Mouse (Mus musculus) embryonic fibroblast, embryonic 13.5 days (primary cell): ENCODE data around the gene Cuedc2. TPM values are rescaled to one million over a fixed set of nuclear protein-coding genes. Genes with fewer than 3 reads are reported as not detected.
A peak's percentile ranks its signal among the peaks of the same experiment; 100 is the strongest.

Experiments
- H3K27ac ChIP-seq: 2 replicates; pipeline ENCODE4 v1.5.1; 2012; ENCODE audit warnings: low read length, control low read depth, inconsistent platforms; ENCODE audit not compliant: insufficient read depth
- H3K4me1 ChIP-seq: 2 replicates; pipeline ENCODE4 v1.6.1; 2011; ENCODE audit warnings: low read length; ENCODE audit not compliant: control insufficient read depth, insufficient read depth
- H3K4me3 ChIP-seq: 2 replicates; pipeline ENCODE4 v1.5.1; 2011; ENCODE audit warnings: mild to moderate bottlenecking, control low read depth, low read length; ENCODE audit not compliant: insufficient read depth
- CTCF ChIP-seq: IDR thresholded peaks from 2 replicates; pipeline ENCODE4 v1.5.1; 2011; ENCODE audit warnings: mild to moderate bottlenecking, control low read depth, low read length, moderate library complexity, borderline replicate concordance; ENCODE audit not compliant: insufficient read depth
- POLR2A ChIP-seq: IDR thresholded peaks from 2 replicates; pipeline ENCODE4 v1.6.1; 2011; ENCODE audit warnings: low read depth, mild to moderate bottlenecking, control low read depth, low read length, moderate library complexity
- polyA plus RNA-seq: library from polyadenylated mRNA; stranded (reverse); fragments of >200 nt; gene quantifications from 2 replicates; pipeline ENCODE4 v1.2.4, GENCODE M21; 2011; ENCODE audit warnings: low read depth; ENCODE audit not compliant: missing spikeins, insufficient read length

Gene Cuedc2
- polyA plus RNA-seq, 1 experiment: 67.7 TPM

GRCm38 (mm10) chr19:46282081-46282849 lies 56.2 kb downstream of the Cuedc2 start:
- H3K27ac ChIP-seq: no peak overlapping the region
- TF ChIP-seq CTCF (0 out of 2 replicates have a peak, but pooled peaks have one; percentile 2), POLR2A (no peak)
- no peaks in the 10 kb centered on the region for H3K4me1 ChIP-seq
- no peak overlapping the region for H3K4me3 ChIP-seq

Other genes starting within 250 kb of the Cuedc2 start
- gene Elovl3, start 206.8 kb downstream of the Cuedc2 start, polyA plus RNA-seq: not detected in 2 replicates
- not detected in 2 replicates for gene Pitx3, start 190.4 kb downstream of the Cuedc2 start, polyA plus RNA-seq
- 64.8 and 86.4 TPM in 2 replicates for gene Gbf1, start 186.2 kb downstream of the Cuedc2 start, polyA plus RNA-seq
- gene Nfkb2, start 34.4 kb downstream of the Cuedc2 start, polyA plus RNA-seq: 42.3 and 44.8 TPM in 2 replicates
- 1.5 and 2.7 TPM in 2 replicates for gene Psd, start 11.5 kb downstream of the Cuedc2 start, polyA plus RNA-seq
- 3.2 and 3.9 TPM in 2 replicates for gene Fbxl15, start 10.5 kb downstream of the Cuedc2 start, polyA plus RNA-seq
- 1.3 and 1.6 TPM in 2 replicates for gene Mfsd13a, start 2.4 kb upstream of the Cuedc2 start, polyA plus RNA-seq
- 0.48 and 0.51 TPM in 2 replicates for gene 2310034G01Rik, start 11.6 kb upstream of the Cuedc2 start, polyA plus RNA-seq
- gene Actr1a, start 57.0 kb upstream of the Cuedc2 start, polyA plus RNA-seq: 117 and 130 TPM in 2 replicates
- gene Sufu, start 58.2 kb upstream of the Cuedc2 start, polyA plus RNA-seq: 19.8 and 22.0 TPM in 2 replicates
- gene Trim8, start 163.0 kb upstream of the Cuedc2 start, polyA plus RNA-seq: 22.1 and 25.9 TPM in 2 replicates
- gene Arl3, start 234.5 kb upstream of the Cuedc2 start, polyA plus RNA-seq: 83.5 and 94.6 TPM in 2 replicates
- gene Sfxn2, start 234.7 kb upstream of the Cuedc2 start, polyA plus RNA-seq: 7.6 and 8.6 TPM in 2 replicates